Mouse (Mus musculus): ENCODE measurements around the gene Cdkn1a.
A peak's percentile ranks its signal among the peaks of the same experiment; 100 is the strongest.

Gene Cdkn1a

GRCm38 (mm10) chr17:29053841-29054240, 36.9 kb upstream of the Cdkn1a start:
- no peaks in the 10 kb centered on the region for H3K27me3 ChIP-seq (ENCODE audit: control insufficient read depth, insufficient read depth, low read length, poor library complexity, severe bottlenecking)
- no peaks in the 10 kb centered on the region for H3K36me3 ChIP-seq (ENCODE audit: control insufficient read depth, insufficient read depth, low read length, poor library complexity, severe bottlenecking)
- no peak for DNase-seq (ENCODE audit: low read depth, low spot score)

DNA sequence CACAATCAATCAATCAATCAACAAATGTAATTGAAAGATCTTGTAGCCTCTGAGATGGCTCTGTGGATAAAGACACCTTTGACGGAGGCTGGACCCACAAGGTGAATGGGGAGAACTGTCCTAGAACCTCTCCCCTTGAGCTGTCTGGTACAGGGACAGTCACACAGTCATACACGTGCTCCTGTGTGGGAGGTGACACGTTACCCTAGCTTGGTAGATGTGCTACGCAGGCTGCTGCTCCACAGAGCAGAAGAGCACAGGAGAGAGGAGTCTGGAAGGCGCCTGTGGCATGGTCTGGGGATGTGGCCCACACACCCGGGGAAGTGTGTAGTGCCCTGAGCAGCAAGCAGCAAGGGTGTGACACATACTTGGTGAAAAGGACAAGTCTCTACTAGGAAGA, 36.3 kb upstream of the Cdkn1a start:
- no peak for DNase-seq (ENCODE audit: low read depth, low spot score)
- Histone ChIP-seq H3K36me3 (ENCODE audit: control insufficient read depth, insufficient read depth, low read length, poor library complexity, severe bottlenecking) (no peaks in the 10 kb centered on the region), H3K27me3 (ENCODE audit: control insufficient read depth, insufficient read depth, low read length, poor library complexity, severe bottlenecking) (no peaks in the 10 kb centered on the region)

DNA sequence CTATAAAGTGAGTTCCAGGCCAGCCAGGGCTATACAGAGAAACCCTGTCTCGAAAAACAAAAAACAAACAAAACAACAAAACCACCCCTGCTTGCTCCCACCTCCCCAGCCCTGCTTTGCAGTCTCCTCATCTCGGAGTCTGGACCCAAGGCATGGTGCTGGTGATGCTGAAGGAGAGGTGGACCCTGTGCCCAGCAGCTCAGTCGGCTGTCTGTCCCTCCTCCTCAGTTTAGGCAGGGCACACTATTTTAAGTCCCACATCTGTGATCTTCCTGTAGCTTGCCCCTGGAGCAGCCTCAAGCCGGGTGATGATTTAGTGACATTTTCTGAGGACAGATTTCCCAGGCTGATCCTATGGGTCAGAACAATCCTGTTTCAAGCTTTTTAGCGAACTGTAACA, 35.2 kb upstream of the Cdkn1a start:
- DNase-seq (ENCODE audit: low read depth, low spot score) = no peak
- Histone ChIP-seq H3K36me3 (ENCODE audit: control insufficient read depth, insufficient read depth, low read length, poor library complexity, severe bottlenecking) (no peaks in the 10 kb centered on the region), H3K27me3 (ENCODE audit: control insufficient read depth, insufficient read depth, low read length, poor library complexity, severe bottlenecking) (no peaks in the 10 kb centered on the region)

GRCm38 (mm10) chr17:29056207-29056606, 34.6 kb upstream of the Cdkn1a start:
- no peaks in the 10 kb centered on the region for H3K27me3 ChIP-seq (ENCODE audit: control insufficient read depth, insufficient read depth, low read length, poor library complexity, severe bottlenecking)

GRCm38 (mm10) chr17:29056699-29057151, 34.1 kb upstream of the Cdkn1a start:
- Histone ChIP-seq H3K27me3 (ENCODE audit: control insufficient read depth, insufficient read depth, low read length, poor library complexity, severe bottlenecking) (no peaks in the 10 kb centered on the region), H3K36me3 (ENCODE audit: control insufficient read depth, insufficient read depth, low read length, poor library complexity, severe bottlenecking) (no peaks in the 10 kb centered on the region)
- no peak for DNase-seq (ENCODE audit: low read depth, low spot score)

More at GRCm38 (mm10) chr17:29056207-29056606, 34.6 kb upstream of the Cdkn1a start:
- no peak for DNase-seq (ENCODE audit: low read depth, low spot score)
- no peaks in the 10 kb centered on the region for H3K36me3 ChIP-seq (ENCODE audit: control insufficient read depth, insufficient read depth, low read length, poor library complexity, severe bottlenecking)

GRCm38 (mm10) chr17:29057361-29057890, 33.4 kb upstream of the Cdkn1a start:
- H3K27me3 ChIP-seq (ENCODE audit: control insufficient read depth, insufficient read depth, low read length, poor library complexity, severe bottlenecking) = no peaks in the 10 kb centered on the region
- no peaks in the 10 kb centered on the region for H3K36me3 ChIP-seq (ENCODE audit: control insufficient read depth, insufficient read depth, low read length, poor library complexity, severe bottlenecking)
- no peak for DNase-seq (ENCODE audit: low read depth, low spot score)

- Histone ChIP-seq H3K27me3 (ENCODE audit: control insufficient read depth, insufficient read depth, low read length, poor library complexity, severe bottlenecking) (no peaks in the 10 kb centered on the region), H3K36me3 (ENCODE audit: control insufficient read depth, insufficient read depth, low read length, poor library complexity, severe bottlenecking) (no peaks in the 10 kb centered on the region)
- no peak for DNase-seq (ENCODE audit: low read depth, low spot score)
These were observed 32.8 kb upstream of the Cdkn1a start for GRCm38 (mm10) chr17:29057961-29058360.

DNA sequence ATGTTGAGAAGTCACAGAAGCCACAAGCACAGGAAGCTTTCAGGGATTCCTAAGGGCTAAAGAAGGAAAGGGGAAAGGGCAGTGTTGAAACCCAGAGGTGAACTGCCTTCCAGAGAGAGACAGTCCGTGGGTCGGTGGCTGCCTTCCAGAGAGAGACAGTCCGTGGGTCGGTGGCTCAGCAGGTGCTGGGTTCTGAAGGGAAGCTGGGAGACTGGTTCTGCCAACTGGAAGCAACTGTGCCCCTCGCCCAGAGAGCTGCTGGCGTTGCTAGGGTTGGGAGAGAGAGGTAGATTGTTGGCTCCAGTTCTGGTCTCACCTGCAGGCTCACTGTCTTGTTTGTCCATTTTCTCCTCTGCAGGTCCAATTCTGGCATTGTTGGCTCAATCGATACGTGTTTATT, 32.3 kb upstream of the Cdkn1a start:
- no peaks in the 10 kb centered on the region for H3K27me3 ChIP-seq (ENCODE audit: control insufficient read depth, insufficient read depth, low read length, poor library complexity, severe bottlenecking)
- no peaks in the 10 kb centered on the region for H3K36me3 ChIP-seq (ENCODE audit: control insufficient read depth, insufficient read depth, low read length, poor library complexity, severe bottlenecking)
- no peak for DNase-seq (ENCODE audit: low read depth, low spot score)

DNA sequence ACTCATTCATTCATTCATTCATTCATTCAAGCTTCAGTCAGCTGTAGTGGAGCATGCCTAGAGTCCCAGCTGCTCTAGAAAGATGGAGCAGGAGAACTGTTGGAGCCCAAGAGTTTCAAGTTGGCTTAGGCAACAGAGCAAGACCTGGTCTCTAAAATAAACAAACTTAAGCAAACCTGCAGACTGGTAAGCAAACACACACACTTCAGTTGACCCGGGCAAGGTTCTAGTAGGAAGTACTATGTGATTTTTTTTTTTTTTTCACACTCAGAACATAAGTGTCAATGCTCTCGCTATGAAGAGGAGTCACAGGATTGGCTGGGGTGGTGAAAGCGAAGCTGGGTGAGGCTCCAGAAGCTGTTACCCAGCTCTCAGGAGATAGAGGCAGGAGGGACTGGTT, 31.2 kb upstream of the Cdkn1a start:
- DNase-seq (ENCODE audit: low read depth, low spot score) = no peak
- Histone ChIP-seq H3K27me3 (ENCODE audit: control insufficient read depth, insufficient read depth, low read length, poor library complexity, severe bottlenecking) (no peaks in the 10 kb centered on the region), H3K36me3 (ENCODE audit: control insufficient read depth, insufficient read depth, low read length, poor library complexity, severe bottlenecking) (no peaks in the 10 kb centered on the region)

- no peak for DNase-seq (ENCODE audit: low read depth, low spot score)
- Histone ChIP-seq H3K27me3 (ENCODE audit: control insufficient read depth, insufficient read depth, low read length, poor library complexity, severe bottlenecking) (no peaks in the 10 kb centered on the region), H3K36me3 (ENCODE audit: control insufficient read depth, insufficient read depth, low read length, poor library complexity, severe bottlenecking) (no peaks in the 10 kb centered on the region)
These were observed 29.8 kb upstream of the Cdkn1a start for GRCm38 (mm10) chr17:29060946-29061345.

- H3K36me3 ChIP-seq (ENCODE audit: control insufficient read depth, insufficient read depth, low read length, poor library complexity, severe bottlenecking) = no peaks in the 10 kb centered on the region
- DNase-seq (ENCODE audit: low read depth, low spot score) = peak; percentile 57
- H3K27me3 ChIP-seq (ENCODE audit: control insufficient read depth, insufficient read depth, low read length, poor library complexity, severe bottlenecking) = no peaks in the 10 kb centered on the region
These were observed 28.4 kb upstream of the Cdkn1a start for GRCm38 (mm10) chr17:29062119-29063035.

GRCm38 (mm10) chr17:29063121-29063987, 27.4 kb upstream of the Cdkn1a start:
- no peaks in the 10 kb centered on the region for H3K36me3 ChIP-seq (ENCODE audit: control insufficient read depth, insufficient read depth, low read length, poor library complexity, severe bottlenecking)

GRCm38 (mm10) chr17:29063988-29064285, 26.8 kb upstream of the Cdkn1a start:
- DNase-seq (ENCODE audit: low read depth, low spot score) = no peak
- Histone ChIP-seq H3K36me3 (ENCODE audit: control insufficient read depth, insufficient read depth, low read length, poor library complexity, severe bottlenecking) (no peaks in the 10 kb centered on the region), H3K27me3 (ENCODE audit: control insufficient read depth, insufficient read depth, low read length, poor library complexity, severe bottlenecking) (no peaks in the 10 kb centered on the region)

More at GRCm38 (mm10) chr17:29063121-29063987, 27.4 kb upstream of the Cdkn1a start:
- H3K27me3 ChIP-seq (ENCODE audit: control insufficient read depth, insufficient read depth, low read length, poor library complexity, severe bottlenecking) = no peaks in the 10 kb centered on the region
- DNase-seq (ENCODE audit: low read depth, low spot score) = no peak

DNA sequence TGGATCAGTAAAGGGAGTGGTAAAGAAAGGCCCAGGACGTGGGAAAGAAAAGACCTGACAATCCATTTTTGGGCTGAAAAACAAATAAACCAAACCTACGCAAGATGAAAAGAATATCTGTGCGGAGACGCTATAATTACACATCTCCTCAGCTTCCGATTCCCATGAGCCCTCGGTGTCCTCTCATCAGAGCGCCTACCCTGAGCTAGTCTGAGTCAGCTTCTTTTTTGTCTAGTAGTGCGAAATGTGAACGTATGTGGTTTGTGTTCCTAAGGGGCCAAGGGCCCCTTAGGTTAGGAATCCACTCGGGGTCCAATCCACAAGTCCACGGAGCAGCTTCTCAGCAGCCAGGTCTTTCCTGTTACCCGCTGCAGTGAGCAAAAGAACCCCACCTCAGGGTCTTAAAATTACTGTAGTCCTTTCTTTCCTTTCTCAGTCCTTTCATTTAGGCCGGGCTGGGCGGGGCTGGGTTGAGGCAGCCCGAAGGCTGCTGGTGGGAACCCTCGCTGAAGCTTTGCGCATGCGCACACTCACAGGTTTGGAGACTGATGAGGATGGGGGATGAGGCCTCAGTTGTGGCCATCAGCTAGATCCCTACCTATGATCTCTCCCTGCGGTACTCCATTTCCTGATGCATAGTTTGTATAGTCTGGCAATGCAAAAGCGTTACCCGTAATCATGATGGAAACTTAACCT, 25.4 kb upstream of the Cdkn1a start:
- Histone ChIP-seq H3K27me3 (ENCODE audit: control insufficient read depth, insufficient read depth, low read length, poor library complexity, severe bottlenecking) (no peaks in the 10 kb centered on the region), H3K36me3 (ENCODE audit: control insufficient read depth, insufficient read depth, low read length, poor library complexity, severe bottlenecking) (no peaks in the 10 kb centered on the region)
- no peak for DNase-seq (ENCODE audit: low read depth, low spot score)

All from splenic B cell, adult 2 months (primary cell).